Mouse (Mus musculus) ovary, adult 18-20 months (tissue): Measurements from ENCODE around the gene Rcbtb1.
A peak's percentile ranks its signal among the peaks of the same experiment; 100 is the strongest.
"Not testable (repeated sequence)": the region's sequence is repeated elsewhere in the genome, so short reads cannot be mapped to it uniquely, and the experiment has no call there.

Experiments
- DNase-seq: peaks from one replicate; pipeline ENCODE4 v3.0.0; 2022; ENCODE audit warnings: low spot score, mixed read lengths

The Rcbtb1 gene

DNA sequence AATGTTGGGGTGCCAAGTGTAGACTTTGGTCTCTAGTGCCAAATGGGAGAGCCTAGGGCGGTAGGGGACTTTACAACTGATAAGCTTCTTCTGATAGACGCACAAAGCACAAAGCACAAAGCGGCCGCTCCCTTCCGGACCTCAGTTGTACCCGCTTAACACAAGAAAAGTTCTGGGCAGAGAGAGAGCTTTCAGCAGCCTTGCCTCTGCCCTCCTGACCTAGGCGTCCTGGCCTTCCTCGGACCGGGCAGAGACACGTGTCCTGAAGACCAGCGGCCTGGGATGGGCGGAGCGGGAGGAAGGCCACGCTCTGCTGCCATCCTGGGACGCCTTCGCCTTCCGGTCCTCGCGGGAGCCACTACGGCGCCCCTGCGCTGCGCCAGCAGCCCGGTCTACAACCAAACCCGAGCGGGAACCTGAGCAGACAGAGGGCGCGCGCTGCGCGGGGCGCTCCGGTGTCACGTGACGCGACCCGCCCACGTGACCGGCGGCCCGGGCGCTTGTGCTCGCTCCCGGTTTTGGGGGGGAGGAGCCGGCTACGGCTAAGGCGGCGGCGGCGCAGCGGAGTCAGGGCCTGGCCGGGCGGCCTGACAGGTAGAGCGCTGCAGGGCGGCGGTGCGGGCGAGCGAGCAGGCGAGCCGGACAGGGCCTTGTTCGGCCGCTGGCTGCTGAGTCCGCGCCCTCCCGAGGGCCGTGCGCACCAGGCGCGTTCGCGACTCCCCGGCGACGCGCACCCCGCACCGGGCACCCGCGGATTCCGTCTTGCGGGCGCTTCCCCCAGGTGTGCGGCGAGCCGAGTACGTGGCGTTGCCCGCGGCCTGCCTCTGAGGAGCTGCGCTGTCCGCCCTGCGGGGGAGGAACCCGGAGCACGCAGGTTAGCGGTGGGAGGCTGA is at the start of gene Rcbtb1:
Gene Rcbtb1 (plus strand): TSS at position 499 of the 893 bp plus-strand sequence.
- peak; percentile 92 for DNase-seq

DNA sequence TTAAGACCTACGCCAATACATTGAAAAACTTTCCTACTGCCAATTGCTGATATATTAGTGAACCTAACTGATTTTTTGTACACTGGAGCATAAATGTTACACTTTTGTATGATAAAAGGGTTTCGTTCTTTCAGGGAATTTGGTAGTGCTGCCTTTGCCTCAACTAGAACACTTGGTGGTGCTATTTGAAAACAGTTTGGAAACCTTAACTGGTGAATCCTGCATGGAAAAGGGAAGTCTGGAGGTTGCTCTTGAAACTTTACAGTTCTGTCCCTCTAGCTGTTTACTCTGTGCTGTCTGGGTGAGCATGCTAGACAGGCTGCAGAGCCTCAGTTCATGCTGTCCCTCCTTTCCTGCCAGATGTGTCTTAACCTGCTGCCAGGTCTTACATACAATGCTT is 45.4 kb upstream of the Rcbtb1 start:
- no peak for DNase-seq

DNA sequence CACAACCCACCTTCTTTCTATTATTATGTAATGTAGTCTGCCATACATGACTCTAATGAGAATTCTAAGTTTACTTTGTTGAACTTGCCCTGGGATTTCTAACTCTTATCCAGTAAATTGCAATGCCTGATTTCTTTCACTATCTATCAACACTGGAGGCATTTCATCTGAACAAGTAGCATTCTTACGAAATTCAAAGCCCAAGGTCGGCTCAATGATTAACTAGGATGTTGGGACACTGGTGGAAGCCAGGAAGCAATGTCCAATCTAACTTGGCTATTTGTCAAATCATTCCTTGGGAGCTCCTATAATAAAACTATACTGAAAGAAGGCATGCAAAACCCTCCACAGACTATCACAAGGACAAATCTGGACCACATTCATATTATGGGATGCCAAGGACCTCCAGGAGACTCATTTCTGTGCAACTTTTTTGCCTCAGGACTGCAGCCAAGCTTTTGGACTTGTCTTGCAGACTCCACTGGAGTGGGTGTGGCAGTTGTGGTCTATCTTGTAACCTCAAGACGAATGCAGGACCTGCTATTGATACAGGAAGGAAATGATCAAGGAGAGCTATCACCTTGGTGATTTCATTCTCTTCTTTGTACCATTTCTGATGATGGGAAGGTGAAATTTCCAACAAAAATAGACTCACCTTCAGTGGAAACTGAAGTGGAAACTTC is 43.9 kb upstream of the Rcbtb1 start:
- DNase-seq = no peak

DNA sequence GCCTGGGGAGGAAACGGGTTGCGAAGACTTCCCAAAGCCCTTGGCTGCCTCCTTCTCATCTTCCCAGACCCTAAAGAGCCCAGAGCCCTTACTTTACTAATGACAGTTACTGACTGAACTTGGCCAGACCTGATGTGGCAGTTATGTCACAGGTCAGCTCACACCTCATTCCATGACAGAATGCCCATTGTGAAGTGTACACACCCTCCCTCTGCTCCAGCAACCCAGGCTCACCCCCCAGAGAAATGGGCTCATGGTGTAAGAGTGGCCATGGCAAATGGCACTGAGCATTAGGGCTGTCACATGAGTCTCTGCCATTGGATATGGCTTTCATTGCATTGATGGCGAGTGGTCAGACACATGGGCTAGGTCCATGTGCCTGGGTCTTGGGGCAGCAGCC is 22.4 kb upstream of the Rcbtb1 start, which contains the start of gene Gm5142:
Gene Gm5142 (minus strand): TSS at position 101 of the 400 bp plus-strand sequence.
- no peak for DNase-seq

DNA sequence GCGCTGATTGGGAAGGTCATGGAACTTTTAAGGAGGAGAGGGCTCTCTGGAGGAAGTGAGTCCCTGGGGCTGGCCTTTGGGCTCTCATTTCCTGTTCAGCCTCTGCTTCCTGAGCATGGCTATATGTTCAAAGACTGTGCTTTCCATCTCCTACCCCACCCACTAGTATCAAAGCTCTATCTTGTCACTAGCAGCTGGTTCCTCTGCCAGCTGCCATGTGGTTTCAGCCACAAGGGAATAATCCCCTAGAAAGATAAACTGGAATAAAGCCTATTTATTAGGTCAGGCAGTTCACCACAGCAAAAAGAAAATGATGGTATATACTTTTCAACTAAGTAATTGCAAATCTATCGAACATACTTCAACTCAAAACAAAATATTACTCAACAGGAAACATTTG is 18.3 kb upstream of the Rcbtb1 start:
- no peak for DNase-seq

DNA sequence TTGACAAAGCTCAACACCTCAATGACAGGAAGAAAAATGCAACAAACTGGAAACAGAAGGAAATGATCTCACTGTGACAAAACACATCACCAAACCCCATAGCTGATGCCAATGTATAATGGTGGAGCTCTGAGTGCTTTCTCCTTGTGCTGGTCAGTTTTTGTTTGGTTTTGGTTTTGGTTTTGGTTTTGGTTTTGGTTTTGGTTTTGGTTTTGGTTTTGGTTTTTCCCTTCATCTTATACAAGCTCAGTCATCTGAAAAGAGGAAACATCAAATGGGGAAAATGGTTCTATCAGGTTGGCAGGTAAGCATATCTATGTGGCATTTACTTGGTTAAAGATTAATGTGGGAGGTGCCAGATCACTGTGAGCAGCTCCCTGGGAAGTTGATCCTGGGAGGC is 15.5 kb upstream of the Rcbtb1 start:
- DNase-seq = no peak

DNA sequence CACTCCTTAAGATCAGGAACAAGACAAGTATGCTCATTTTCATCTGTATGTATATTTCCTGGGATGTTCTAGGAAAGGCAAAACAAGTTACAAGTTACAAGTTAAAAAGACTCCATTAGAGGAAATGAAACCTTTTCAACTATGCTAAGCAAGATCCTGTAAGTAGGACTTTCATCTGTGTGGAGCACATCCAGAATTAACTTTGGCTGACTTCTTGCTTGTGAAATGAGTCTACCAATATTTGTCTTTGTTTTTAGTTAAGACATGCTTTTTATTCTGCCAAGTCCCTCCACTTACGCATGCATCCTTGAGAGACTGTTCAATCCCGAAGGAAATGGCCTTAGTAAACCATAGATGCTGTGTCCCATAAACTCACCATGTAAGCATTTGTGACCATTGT is 14.9 kb upstream of the Rcbtb1 start:
- no peak for DNase-seq

DNA sequence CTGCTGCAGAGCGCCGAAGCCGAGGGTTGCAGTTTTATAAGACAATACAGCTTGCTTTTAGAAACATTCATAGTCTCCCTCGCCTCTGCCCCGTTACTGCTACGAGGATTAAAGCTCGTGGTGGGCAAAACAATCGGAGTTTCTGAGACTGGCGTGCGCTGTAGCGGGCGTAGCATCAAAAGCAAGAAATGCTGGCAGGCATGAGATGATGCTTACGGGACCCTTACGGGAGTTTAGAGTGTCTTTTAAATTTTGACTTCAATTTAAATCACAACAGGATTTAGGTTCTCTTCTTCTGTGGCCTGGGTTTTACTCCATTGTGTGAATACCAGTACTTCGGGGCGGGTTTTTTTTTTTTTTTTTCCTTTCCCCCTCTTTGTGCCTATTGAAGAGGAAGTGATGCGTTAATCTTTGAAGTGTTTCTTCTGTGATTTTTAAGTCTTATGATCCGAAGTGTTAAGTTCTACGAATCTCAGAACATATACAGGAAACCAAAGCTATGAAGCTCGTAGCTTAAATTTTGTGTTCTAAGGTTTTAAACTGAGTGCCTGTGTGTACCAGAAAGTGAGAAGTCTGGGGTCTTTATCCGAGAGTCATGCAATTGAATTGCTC is 701 bp downstream of the Rcbtb1 start:
- DNase-seq = no peak

DNA sequence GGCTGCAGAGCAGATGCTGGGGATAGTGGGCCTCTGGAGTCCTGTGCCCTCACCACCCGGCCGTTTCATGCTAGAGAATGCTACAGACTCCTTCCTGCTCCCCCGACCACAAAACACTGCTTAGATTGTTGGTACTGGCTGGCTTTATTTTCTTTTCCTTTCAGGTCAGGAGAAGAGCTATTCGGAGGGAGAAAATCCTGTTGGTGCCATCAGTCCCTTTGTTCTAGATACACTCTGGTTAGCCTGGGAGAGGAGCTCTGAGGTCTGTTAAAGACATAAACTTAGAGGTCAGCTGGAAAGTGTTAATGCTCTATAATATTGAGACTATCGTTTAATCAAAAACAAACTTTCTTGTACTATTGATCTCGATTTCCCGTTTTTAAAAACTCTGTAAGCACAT is 4.5 kb downstream of the Rcbtb1 start:
- no peak for DNase-seq

DNA sequence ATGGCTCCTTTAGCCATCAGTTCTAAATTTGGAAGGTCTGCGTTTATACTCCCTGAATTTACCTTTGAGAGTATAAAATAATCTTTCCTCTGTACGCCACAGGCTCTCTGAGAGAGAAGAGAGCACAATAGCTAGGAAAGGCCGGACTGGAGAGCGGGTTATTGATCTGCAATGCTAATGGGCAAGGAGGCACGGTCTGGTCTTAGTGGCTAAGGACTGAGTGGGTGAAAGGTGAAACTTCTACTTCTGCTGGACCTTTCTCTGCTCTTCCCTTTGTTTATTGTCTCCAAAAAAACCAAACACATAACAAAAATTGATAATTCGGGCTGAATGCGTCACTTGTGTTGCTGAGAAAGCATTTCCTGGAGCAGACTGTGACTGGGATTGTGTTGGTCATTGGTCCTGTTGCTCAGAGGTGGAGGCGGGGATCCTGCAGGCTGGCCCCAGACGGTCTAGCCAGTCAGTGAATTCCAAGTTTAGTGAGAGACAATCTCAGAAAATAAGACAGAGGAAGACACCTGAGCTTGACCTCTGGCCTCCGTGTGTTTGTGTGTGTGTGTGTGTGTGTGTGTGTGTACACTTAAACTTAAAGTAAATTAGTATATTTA is 5.1 kb downstream of the Rcbtb1 start:
- no peak for DNase-seq

DNA sequence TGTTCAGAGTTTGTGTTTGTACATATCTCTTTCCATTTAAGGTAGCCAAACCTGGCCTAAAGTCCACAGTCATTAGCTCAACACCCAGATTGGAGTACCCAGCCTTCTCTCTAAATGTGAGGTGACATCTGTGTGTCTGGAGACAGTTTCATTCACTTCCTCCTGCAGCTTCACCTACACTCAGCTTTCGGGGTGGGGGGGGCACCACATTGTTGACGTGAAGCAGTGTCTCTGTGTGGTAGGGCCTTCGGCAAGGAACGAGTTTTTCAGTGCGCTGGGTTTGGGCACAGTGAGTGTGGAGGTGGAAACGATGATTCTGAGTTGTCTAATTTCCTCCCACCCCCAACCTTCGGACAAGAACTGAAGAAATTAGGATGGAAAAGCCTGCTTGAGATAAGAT is 8.0 kb downstream of the Rcbtb1 start:
- no peak for DNase-seq

DNA sequence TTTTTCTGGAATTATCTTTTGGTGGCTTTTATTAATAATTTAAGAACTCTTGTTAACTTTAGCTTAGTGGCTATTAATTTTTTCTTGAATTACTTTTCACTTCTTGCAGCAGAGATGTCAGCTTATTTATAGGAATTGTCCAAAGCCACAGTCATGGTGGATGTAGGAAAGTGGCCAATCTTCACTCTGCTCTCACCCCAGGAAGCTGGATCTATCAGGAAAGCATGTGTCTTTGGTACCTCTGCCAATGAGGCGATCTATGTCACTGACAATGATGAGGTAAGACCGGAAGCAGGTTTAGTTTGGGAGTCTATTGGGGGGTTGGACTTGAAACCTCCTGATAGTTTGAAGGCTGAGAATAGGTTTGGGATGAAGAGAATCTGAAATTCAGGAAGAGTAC is 8.8 kb downstream of the Rcbtb1 start:
- no peak for DNase-seq

DNA sequence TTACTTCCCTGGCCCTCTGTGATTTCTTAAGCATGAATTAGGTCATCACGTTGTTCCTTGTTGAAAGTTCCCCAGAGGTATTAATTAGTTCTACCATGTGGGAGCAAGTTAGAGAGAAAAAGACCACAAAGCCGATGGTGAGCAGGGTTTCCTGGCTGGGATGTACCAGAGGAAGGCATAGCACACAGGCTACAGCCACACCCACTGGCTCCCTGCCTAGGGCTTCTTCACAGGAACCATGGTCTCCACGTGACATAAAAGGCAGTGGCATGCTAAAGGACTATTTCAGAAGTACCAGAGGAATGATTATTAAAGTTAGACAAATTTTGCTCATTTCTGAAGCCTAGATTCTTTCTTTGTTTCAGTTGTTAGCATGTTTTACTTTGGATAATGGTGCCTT is 18.2 kb downstream of the Rcbtb1 start:
- DNase-seq = no peak

DNA sequence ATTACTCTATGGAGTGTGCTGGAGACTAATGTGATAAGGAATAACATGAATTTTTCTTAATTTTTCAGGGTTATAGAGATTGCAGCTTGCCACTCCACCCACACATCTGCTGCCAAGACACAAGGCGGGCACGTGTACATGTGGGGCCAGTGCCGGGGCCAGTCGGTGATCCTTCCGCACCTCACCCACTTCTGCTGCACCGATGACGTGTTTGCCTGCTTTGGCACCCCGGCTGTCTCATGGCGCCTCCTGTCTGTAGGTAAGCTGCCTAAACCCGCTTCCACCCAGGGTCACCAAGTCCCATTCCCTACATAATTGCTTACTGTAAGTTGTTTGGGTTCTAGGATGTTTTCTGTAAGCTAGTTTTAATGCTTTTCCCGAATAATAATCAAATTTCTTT is 25.2 kb downstream of the Rcbtb1 start:
- no peak for DNase-seq

DNA sequence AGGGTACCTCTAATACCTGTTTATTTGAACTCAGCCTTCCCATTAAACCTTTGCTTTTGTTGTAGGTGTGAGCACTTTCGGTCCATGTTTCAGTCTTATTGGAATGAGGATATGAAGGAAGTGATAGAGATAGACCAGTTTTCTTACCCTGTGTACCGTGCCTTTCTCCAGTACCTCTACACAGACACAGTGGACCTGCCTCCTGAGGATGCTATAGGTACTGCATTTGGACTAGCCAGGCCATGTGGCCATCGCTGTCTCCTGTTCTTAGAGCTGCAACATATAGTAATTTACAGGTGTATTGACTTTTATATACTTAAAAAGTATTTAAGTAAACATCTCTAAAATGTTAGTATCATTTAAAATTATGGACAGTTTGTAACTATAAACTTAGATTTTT is 28.8 kb downstream of the Rcbtb1 start:
- no peak for DNase-seq

DNA sequence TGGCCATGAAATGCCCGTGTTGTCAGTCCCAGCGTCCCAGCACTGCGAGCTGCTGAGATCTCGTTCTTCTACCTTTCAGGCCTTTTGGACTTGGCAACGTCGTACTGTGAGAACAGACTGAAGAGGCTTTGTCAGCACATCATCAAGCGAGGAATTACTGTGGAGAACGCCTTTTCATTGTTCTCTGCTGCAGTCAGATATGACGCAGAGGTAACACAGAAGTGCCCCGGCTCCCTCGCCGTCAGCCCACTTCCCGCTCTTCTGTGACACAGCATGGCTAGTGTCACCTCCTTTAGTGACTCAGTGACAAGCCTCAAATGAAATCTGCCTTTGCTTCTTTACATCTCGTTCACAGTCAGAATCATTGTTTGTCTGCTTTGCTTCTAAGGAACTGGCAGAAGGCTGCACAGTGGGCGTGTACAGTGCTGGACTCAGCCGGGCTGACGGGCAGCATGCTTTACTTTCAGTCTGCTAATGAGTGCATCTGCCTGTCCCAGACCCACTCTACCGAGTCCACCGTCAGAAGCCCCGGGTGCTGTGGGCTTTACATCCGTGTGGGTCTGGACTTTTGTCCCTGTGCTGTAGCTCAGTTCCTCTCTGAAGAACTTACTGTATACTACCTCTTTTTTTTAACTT is 29.4 kb downstream of the Rcbtb1 start:
- no peak for DNase-seq

DNA sequence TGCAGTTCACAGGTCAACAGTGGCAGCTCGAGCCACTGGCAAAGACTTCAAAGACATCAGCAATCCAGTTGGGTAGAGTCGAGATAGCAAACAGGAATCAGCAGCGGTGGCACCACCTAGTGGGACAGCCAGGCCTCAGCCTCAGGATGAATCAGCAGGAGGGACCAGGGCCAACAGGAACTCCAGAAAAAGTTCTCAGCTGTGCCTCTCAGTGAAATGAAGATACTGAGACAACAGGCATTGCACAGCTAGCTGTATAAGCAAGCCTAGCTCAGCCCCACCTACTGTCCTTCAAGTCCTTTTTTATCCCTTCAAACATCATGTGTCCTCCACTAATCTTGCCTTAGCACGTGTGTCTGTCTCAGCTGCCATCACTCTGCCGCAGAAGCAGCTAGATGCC is 31.0 kb downstream of the Rcbtb1 start:
- no peak for DNase-seq

DNA sequence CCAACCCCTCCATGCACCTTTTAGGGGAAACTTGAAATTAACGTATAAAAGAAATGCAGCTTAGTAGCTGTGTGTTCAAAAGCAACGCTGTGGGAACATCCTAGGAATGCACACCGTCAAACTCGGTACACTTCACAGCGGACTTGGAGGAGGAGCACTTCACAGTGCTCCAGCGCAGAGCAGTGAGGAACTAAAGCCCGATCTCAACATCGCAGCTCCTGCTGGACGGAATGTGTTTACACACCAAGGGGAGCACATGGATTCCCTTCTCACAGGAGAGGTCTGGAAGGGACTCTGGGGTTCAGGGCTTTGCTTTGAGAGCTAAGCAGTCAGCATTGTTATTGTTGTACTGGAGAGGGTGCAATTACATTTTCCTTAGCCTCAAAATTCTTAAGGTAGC is 32.6 kb downstream of the Rcbtb1 start:
- no peak for DNase-seq

DNA sequence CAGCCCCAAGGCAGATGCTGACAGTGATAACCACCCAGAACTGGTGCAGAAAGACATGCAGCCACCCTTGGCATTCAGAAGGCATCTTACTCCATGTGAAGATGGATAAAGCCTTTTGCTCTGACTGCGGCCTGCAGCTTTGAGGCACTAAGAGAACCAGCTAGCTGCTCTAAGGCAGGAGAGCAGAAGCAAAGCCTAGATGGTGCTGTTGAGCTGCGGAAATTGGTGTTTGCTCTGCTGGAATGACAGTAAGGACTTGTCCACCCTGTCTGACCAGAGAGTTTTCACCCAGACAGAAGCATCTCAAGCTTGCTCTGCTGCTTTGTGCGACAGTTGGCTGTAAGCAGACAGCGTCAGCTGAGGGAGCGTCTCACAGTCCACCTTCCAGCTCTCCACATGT is 49.3 kb downstream of the Rcbtb1 start:
- not testable (repeated sequence) for DNase-seq

DNA sequence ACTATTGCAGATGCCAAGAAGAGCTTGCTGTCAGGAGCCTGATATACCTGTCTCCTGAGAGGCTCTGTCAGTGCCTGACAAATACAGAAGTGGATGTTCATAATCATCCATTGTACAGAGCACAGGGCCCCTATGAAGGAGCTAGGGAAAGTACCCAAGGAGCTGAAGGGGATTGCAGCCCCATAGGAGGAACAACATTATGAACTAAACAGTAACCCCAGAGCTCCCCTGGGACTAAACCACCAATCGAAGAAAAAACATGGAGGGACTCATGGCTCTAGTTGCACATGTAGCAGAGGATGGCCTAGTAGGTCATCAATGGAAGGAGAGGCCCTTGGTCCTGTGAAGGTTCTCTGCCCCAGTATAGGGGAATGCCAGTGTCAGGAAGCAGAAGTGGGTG is 54.9 kb downstream of the Rcbtb1 start:
- DNase-seq = not testable (repeated sequence)

DNA sequence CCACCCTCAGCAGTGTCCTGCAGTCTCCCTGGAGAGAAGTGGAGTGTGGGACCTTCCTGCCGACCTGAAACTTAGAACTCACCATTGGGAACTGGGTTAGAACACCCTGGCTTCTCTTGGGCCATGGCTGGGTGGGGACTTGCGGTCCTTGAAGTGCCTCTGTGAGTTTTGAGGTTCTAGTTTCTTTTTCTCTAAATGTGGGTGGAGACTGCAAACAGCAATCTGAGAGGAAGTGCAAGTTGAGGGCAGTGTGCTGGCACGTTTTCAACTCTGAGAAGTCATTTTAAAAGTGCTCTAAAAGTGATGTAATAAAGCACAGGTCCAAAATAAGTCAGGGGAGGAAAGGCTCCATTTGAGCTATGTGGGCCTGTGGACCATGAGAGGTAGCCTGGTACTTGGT is 59.0 kb downstream of the Rcbtb1 start, which contains the start of gene Gm6904:
Gene Gm6904 (minus strand): TSS at position 161 of the 400 bp plus-strand sequence.
- DNase-seq = no peak

DNA sequence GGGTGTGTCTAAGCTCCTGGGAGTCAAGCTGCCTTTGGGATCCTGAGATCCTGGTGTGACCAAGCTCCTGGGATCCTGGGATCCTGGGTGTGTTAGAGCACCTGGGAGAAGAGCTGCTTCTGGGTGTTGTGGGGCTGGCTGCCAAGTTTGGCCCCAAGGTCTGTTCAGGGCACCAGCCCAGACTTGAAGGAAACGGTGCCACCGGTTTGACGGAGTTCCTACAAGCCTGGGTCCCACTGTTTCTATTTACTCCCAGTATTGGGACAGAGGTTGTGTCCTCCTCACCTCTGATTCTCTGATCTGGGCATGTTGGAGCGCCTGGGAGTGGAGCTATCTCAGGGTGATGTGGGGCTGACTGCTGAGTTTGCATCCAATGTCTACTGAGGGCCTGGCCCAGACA is 74.0 kb downstream of the Rcbtb1 start:
- not testable (repeated sequence) for DNase-seq
